Mouse (Mus musculus): Measurements from ENCODE around the gene Gm3415.
"Not testable (repeated sequence)": the region's sequence is repeated elsewhere in the genome, so short reads cannot be mapped to it uniquely, and the experiment has no call there.

Gene Gm3415

GRCm38 (mm10) chr5:146555836-146556235 is at the start of gene Gm3415:
TSS of gene Gm3415 (plus strand) at chr5:146556136.
- DNase-seq (ENCODE audit: low read depth), result not testable (repeated sequence)

DNA sequence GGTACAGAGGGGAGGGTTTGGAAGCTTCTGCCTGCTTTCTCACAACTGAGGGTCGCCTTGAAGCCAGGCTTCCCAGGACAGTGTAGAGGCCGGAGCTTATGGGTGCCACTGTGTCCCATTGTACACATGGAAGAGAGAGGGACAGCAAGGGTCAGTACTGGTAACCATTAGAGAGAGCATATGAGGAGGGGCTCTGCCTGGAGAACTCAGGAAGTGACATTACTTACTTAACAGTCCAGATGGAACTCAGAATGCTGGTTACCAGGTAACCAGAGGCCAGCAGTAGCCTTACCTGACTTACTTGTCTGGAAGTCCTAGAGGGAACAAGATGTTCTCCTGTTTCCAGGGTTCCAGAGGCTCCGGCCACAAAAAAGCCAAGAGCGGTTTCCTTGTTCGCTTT is 42.1 kb upstream of the Gm3415 start, which contains the start of gene Gm3402:
Gm3402 (plus strand) TSS at position 301 of the 400 bp plus-strand sequence.
- not testable (repeated sequence) for DNase-seq (ENCODE audit: low read depth)

GRCm38 (mm10) chr5:146525501-146525900 is 30.4 kb upstream of the Gm3415 start, which contains the start of gene Gm3404:
TSS of gene Gm3404 (plus strand) at chr5:146525801.
- not testable (repeated sequence) for DNase-seq (ENCODE audit: low read depth)

DNA sequence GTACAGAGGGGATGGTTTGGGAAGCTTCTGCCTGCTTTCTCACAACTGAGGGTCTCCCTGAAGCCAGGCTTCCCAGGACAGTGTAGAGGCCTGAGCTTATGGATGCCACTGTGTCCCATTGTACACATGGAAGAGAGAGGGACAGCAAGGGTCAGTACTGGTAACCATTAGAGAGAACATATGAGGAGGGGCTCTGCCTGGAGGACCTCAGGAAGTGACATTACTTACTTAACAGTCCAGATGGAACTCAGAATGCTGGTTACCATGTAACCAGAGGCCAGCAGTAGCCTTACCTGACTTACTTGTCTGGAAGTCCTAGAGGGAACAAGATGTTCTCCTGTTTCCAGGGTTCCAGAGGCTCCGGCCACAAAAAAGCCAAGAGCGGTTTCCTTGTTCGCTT is 18.6 kb upstream of the Gm3415 start, which contains the start of gene Gm3409:
Gm3409 (plus strand) TSS at position 301 of the 400 bp plus-strand sequence.
- DNase-seq (ENCODE audit: low read depth), result not testable (repeated sequence)

GRCm38 (mm10) chr5:146564259-146564658 is 8.3 kb downstream of the Gm3415 start:
- DNase-seq (ENCODE audit: low read depth), result no peak

DNA sequence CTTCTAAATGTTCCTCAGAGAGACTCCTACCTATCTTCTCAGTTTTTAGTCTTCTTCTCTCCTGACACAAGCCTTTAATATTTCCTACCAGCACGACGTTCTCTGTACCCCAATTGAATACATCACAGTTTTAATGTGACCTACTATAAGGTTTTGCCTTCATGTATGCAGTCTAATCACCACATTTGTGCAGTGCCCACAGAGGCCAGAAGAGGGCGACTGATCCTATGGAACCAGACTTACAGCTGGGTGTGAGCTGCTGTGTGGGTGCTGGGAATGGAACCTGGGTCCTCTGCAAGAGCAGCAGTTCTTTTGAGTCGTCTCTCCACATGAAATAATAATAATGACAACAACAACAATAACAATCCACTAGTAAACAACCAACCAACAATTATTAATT is 11.1 kb downstream of the Gm3415 start:
- DNase-seq (ENCODE audit: low read depth), result peak; percentile 42

DNA sequence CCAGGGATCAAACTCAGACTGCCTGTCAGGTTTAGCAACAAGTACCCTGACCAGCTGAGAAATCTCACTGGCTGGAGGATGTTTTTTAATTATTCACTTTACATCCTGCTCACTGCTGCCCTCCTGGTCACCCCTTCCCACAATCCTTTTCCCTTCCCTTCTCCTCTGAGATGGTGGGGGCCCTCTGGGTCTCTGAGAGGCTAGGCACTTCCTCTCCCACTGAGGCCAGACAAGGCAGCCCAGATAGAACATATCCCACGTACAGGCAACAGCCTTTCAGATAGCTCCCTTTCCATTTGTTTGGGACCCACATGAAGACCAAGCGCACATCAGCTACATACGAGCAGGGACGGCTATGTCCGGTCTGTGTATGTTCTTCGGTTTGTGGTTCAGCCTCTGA is 14.2 kb downstream of the Gm3415 start:
- not testable (repeated sequence) for DNase-seq (ENCODE audit: low read depth)

DNA sequence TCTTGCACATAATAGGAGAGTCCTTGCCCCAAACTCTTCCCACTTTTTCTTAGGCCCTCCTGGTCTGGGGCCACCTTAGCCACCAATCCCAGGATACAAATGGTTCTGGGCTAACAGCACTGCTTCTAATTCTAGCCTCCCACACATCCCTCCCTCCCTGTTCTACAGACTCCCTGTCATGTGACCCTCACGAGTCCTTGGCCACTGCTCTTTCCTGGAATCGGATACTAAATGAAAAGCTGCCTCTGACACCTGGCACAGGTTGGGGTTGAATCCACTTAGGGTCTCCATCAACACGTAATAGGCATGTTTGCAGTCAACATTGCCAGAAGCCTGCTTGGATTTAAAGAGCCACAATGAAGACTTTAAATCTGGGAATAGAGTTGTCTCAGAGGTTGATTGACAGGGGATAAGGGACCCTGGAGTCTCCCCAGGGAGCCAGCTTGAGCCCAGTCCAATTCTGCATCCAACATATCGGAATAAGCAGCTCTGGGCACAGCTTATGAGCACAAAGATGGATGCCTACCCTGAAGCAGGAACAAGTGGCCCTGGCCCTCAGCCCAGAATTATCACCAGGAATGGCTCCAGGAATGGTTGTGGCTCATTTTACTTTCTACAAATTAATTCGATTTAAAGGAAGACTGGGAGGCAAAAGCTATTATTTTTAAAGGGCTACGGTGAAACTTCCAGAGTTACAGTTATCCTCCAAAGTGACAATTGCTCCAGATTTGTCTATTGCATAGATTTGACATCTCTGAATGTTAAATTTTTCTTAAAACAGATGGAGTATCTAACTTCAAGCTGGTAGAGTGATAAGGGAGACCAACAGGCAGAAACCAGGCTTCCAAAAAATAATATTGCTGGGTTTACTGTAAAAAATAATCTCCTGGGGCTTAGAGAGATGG is 16.1 kb downstream of the Gm3415 start:
- DNase-seq (ENCODE audit: low read depth), result not testable (repeated sequence)

DNA sequence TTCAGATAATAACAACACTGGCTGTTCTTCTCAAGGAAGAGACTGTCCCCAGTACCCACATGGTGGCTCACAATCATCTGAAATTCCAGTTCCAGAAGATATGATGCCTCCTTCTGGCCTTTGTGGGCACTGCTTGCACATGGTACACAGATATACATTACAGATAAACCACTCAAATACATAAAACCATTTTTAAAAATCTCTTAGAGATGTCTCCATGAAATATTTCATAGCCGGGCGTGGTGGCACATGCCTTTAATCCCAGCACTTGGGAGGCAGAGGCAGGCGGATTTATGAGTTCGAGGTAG is 16.8 kb downstream of the Gm3415 start:
- not testable (repeated sequence) for DNase-seq (ENCODE audit: low read depth)

- no peak for DNase-seq (ENCODE audit: low read depth)
Observed at GRCm38 (mm10) chr5:146576668-146577067, 20.7 kb downstream of the Gm3415 start.

DNA sequence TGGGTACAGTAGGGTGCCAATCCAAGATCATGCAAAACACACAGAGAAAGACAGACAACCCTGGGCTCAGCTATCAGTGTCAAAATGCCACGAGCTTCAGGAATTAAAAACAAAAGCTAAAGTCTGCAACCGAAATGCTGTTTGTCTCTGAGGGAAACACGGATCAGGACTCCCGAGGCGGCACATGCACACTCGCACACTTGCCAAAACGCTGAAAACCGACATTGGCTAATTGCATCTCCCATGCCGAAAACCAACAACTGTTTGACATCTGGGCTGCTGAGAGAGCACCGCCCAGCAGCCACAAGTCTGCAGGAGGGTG is 28.2 kb downstream of the Gm3415 start:
- no peak for DNase-seq (ENCODE audit: low read depth)

- no peak for DNase-seq (ENCODE audit: low read depth)
Observed at GRCm38 (mm10) chr5:146584478-146585306, 28.8 kb downstream of the Gm3415 start, which contains the start of gene Gpr12. TSS of gene Gpr12 (minus strand) at chr5:146585239.

DNA sequence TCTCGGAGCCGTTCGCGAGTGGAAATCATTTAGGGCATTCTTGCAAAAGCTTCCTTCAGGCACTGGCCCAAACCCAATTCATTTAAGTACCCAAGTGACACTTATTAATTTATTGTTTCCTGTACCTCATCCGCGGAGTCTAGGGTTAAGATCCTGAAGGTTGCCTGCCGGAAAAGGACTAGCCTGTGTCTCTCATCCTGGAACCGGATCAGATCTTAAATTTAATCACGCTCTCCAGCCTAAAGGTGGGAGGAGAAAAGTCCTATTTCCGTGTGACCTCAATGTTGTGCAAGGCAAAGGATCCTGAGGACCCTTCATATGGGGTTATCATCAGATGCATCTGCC is 29.3 kb downstream of the Gm3415 start:
- no peak for DNase-seq (ENCODE audit: low read depth)

DNA sequence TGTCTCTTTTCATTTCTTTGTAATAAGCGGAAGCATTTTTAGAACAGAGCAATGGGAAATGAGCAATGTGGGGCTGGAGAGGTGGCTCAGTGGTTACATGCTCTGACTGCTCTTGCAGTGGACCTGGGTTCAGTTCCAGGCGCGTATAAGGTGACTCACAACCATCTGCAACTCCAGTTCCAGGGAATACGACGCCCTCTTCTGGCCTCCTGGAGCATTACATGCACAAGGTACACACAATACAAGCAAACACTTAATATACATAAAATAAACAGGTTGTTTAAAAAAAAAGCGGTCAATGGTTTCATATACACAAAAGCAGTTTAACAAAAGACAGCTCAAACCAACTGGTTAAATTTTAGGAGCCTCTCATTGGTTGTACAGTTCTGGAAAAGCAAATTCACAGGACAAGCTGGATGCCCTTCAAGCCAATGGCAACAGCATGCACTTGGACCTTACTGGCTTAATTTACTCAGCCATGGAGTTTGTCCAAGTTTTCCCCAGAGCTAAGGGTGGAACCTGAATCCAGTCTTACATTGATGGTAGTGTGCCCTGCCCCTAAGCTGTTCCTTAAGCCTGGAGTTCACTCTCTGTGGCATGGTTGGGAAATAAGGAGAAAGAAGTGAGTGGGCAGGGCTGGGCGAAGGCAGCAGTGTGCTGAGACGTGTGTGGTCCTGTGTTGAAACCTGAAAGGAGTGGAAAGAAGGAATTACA is 30.6 kb downstream of the Gm3415 start:
- DNase-seq (ENCODE audit: low read depth), result no peak

DNA sequence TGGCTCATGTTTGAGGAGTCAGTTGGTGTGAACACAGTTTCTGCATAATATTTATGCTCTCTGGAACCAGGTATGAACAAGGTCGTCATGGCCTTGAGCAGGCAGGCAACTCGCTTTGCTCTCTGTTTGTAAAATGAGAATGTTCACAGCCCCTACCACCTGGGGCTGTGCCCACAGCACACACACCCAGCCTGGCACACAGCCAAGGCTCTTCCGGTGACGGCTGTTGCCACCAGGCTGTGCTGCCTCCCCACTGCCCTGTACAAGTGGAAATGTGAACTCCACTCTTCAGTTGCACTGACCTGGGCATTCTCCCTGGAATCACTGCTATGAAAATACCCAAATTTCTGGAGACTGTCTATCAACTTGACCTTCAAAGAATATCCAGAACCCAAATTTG is 35.1 kb downstream of the Gm3415 start:
- no peak for DNase-seq (ENCODE audit: low read depth)

DNA sequence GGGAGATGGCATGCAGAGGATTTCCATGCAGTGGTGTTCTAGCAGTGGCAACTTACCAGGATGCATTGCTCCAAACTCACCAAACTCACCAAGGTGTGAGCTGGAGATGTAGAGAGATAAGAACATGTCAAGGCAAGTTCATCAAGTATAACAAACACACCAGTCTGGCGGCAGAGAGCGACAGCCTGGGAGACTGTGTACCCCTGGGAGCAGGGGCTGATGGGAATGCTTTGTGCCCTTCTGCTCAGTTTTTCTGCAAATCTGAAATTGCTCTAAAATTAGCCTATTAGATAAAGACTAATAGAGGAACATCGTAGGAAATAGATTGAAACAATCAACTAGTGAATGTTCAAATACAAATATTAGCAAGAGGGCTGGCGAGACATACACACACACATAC is 35.7 kb downstream of the Gm3415 start:
- DNase-seq (ENCODE audit: low read depth), result no peak

DNA sequence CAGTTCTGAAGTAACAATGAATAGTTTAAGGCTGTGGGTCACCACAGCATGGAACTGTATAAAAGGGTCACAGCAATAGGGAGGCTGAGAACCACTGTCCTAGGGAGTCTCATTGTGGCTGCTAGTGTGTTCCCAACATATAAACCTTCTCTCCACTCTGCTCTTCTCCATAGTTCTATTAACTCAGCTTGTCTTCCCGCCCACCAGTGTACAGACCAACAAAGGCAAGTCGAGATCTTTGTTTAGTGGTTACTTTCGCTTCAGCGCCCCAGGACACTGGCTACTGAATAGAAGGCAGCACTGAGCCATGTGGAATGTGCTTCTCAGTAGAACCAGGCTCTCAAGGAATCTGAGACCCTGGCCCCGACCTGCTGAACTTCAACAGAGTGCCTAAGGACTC is 36.6 kb downstream of the Gm3415 start:
- DNase-seq (ENCODE audit: low read depth), result no peak

DNA sequence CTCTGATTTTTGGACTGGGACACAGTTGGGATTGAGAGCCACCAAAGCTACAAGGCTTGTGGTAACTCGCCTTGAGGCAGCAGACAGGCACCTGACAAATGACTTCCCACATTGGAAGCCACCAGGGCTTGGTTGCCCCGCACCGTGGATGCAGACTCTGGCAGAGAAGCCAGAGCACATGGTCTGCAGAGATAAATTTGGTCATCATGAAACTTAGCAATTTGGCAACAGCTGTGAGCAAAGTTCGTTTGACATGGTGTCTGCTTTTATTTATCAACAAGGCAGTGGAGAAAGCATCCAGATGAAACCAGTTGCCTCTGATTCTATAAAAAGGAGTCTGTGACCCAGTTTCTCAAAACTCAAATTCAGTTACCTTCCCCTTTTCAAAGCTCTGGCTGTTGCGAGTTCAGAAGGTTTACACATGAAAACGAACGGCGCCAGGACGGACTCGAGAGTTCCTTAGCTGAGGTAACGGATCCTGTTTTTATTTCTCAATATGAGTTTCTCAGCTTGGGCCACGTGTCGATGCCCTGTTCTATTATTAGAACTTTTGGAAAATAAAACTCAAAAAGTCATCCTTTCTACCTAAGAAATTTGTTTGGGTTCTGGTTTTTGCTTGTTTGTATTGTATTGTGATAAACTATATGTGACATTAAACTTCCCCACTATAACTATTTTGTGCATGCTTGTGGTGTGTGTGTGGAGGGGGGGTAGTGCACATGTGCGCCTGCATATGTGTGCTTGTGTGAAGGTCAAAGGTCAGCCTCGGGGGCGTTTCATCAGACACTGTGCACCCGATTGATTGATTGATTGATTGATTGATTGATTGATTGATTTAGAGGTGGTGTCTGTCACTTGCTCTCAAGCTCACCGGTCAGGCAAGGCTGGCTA is 40.9 kb downstream of the Gm3415 start:
- DNase-seq (ENCODE audit: low read depth), result no peak

- DNase-seq (ENCODE audit: low read depth), result no peak
Observed at GRCm38 (mm10) chr5:146597503-146597874, 41.6 kb downstream of the Gm3415 start.

DNA sequence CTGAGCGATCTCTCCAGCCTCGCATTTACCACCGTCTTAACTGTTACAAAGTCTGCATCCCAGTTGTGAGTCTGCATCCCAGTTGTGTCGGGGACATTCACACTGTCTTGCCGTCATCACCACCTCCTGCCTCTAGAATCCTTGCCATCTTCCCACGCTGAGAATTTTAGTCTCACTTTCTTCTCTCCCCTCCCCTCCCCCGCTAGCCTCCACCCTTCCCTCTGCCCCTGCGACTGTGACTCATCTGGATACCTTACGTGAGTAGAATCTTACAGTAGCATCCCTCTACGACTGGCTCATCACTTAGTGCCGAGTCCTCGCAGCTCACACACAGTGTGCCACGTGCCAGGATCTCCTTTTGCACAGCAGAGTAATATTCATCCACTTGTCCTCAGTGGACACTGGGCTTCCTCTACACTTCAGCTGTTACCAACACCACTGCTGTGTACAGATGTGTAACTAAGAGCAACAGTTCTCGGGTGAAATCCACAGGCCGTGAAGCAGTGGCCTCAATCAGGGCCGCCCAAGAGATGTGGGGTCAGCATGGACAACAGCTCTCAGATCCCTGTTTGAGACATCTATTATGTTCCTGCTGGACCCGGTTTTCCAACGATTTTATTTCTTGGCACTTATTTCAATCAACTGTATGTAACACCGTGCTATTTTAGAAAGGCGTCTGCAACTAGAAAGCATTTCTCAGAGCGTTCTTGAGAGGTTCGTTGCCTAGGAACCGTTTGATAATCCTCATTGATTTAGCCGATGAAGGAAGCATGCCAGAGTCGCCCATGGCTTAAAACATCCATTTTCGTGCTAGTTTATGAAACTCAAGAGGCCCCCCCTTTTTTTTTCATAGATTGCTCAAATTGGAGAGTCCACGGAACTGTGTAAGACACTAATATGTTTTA is 42.5 kb downstream of the Gm3415 start:
- no peak for DNase-seq (ENCODE audit: low read depth)
